Mouse (Mus musculus) forebrain, embryonic 16.5 days (tissue): ENCODE data around the gene Zfp53. TPM values are rescaled to one million over a fixed set of nuclear protein-coding genes. Genes with fewer than 3 reads are reported as not detected.

Source experiments
- ATAC-seq: fragments of 200-750 bp; cut with Nextera tagmentation; 2 replicates; pipeline ENCODE4 v1.8.0; 2017; ENCODE audit warnings: mild to moderate bottlenecking, moderate library complexity
- H3K27ac ChIP-seq: fragments of 300-500 bp; sonication (generic); 2 replicates; pipeline ENCODE4 v1.5.1; 2014; ENCODE audit warnings: low read length, control low read depth
- H3K27me3 ChIP-seq: fragments of 300-500 bp; sonication (generic); replicated peaks from 2 replicates; pipeline ENCODE4 v1.6.1; 2014; ENCODE audit warnings: low read length; ENCODE audit not compliant: control insufficient read depth, insufficient read depth
- H3K36me3 ChIP-seq: fragments of 300-500 bp; sonication (generic); 2 replicates; pipeline ENCODE4 v1.6.1; 2014; ENCODE audit not compliant: control insufficient read depth, insufficient read depth
- H3K4me1 ChIP-seq: fragments of 300-500 bp; sonication (generic); replicated peaks from 2 replicates; pipeline ENCODE4 v1.6.1; 2014; ENCODE audit warnings: low read length; ENCODE audit not compliant: control insufficient read depth, insufficient read depth
- H3K4me2 ChIP-seq: fragments of 300-500 bp; sonication (generic); 2 replicates; pipeline ENCODE4 v1.6.1; 2014; ENCODE audit warnings: mild to moderate bottlenecking, low read length, control low read depth
- H3K4me3 ChIP-seq: fragments of 300-500 bp; sonication (generic); replicated peaks from 2 replicates; pipeline ENCODE4 v1.5.1; 2014; ENCODE audit warnings: mild to moderate bottlenecking, low read length, control low read depth
- H3K9ac ChIP-seq: fragments of 300-500 bp; sonication (generic); replicated peaks from 2 replicates; pipeline ENCODE4 v1.6.1; 2014; ENCODE audit warnings: low read depth, low read length, control low read depth
- H3K9me3 ChIP-seq: fragments of 300-500 bp; sonication (generic); 2 replicates; pipeline ENCODE4 v1.6.1; 2016; ENCODE audit warnings: low read length; ENCODE audit not compliant: control insufficient read depth
- WGBS: fragments of 180-500 bp; shearing (Covaris S2); extraction: QIAGEN DNeasy Blood & Tissue Kit; methylation state at CpG from one replicate; pipeline ENCODE4 v1.1.7; 2014; 5-methylcytosine and 5-hydroxymethylcytosine counted together
- polyA plus RNA-seq: library from polyadenylated mRNA; unstranded; fragments of >200 nt; fragmentation: Nextera tagmentation; extraction: Ambion mirVana; gene quantifications from 2 replicates; pipeline ENCODE4 v1.2.1, GENCODE M21; 2015

The Zfp53 gene
- polyA plus RNA-seq, 1 experiment from 2014 or later = 12.4 TPM

DNA sequence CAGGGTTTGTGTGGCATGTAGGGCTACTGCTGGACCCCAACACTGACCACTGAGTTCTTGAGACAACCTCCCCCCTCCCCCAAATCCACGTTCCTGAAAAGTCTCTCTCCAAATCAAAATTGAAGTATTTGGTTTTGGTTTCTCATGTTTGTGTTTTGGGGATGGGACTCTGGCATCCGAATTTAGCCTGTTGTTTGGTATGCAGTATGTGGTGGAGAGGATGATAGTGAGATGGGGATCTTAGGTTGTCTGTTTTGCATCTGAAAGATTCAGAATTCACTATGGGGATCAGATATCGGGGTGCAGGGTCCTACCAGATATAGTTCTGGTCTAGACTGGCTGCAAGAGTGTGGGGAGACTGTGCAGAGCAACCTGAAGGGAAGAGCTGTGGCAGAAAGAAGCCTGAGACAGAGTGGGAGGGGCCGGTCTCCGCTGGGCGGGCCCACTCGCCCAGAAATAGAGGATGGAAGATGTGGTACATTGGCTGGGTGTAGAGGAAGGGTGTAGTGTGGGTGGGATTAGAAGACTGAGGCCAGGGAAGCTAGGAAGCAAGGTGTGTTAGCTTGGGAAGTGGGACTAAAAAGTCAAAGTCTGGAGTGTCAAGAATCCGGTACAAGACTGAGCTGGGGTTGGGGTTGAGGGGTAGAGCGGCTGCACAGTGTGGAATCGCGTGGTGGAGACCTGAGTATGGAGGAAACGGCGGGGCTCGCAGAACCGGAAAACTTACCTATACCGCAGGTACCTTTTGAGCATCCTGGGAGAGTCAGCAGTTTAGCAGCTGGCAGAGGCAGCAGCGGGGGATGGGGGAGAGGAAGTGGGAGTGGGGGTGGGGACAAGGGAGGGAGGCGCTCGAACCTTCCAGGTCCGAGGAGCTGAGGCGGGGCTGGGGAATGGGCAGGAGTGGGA lies 46.6 kb downstream of the Zfp53 start, which contains the start of gene Zfp52:
Gene Zfp52 (plus strand): TSS at position 444 of the 906 bp plus-strand sequence.
- no peaks in the 10 kb centered on the region for H3K36me3 ChIP-seq
- H3K4me1 ChIP-seq = peaks cover 23% of the 10 kb centered on the region
- no peak within 1 kb of the TSS for H3K27ac ChIP-seq
- peak within 1 kb of the TSS; percentile 50 for H3K4me3 ChIP-seq
- H3K9ac ChIP-seq = peak within 1 kb of the TSS; percentile 61
- H3K27me3 ChIP-seq = no peaks in the 10 kb centered on the region
- H3K9me3 ChIP-seq = no peaks in the 10 kb centered on the region
- peak within 1 kb of the TSS; percentile 81 for H3K4me2 ChIP-seq
- ATAC-seq = peak; percentile 48
- WGBS = 3% methylated on average over 21 of the region's 21 CpGs

DNA sequence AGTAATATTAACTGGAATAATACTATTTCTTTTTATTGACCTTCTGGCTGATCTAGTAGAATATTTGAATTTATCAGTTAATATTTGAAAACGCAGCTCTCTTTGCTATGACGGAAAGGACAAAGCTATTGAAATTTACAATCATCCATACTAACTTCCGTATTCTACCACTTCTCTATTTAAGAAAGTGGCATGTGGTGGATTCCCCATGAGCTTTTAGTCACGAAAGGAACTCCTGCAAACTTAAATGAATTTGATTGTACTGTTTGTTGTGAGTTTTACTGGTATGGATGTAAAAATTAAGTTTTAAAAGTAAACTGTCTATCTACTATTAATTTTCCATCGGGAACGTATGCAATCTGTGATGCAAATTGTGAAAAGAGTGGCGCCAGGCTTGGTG lies 47.3 kb downstream of the Zfp53 start:
- H3K27me3 ChIP-seq = no peaks in the 10 kb centered on the region
- peak overlapping the region; percentile 50 for H3K4me3 ChIP-seq
- H3K9ac ChIP-seq = peak overlapping the region; percentile 61
- H3K36me3 ChIP-seq = no peaks in the 10 kb centered on the region
- WGBS = 39% methylated on average over 7 of the region's 7 CpGs
- peak overlapping the region; percentile 81 for H3K4me2 ChIP-seq
- H3K27ac ChIP-seq = no peak overlapping the region
- H3K4me1 ChIP-seq = peaks cover 21% of the 10 kb centered on the region
- ATAC-seq = no peak
- no peaks in the 10 kb centered on the region for H3K9me3 ChIP-seq

- H3K27me3 ChIP-seq = no peaks in the 10 kb centered on the region
- no peak overlapping the region for H3K4me3 ChIP-seq
- no peaks in the 10 kb centered on the region for H3K9me3 ChIP-seq
- 93% methylated on average over 2 of the region's 2 CpGs for WGBS
- no peak for ATAC-seq
- H3K9ac ChIP-seq = no peak overlapping the region
- no peaks in the 10 kb centered on the region for H3K36me3 ChIP-seq
- peaks cover 15% of the 10 kb centered on the region for H3K4me1 ChIP-seq
- no peak overlapping the region for H3K27ac ChIP-seq
- no peak overlapping the region for H3K4me2 ChIP-seq
Measured at GRCm38 (mm10) chr17:21536676-21537075, 47.9 kb downstream of the Zfp53 start.

- Histone ChIP-seq H3K4me1 (no peaks in the 10 kb centered on the region), H3K27me3 (no peaks in the 10 kb centered on the region), H3K36me3 (no peaks in the 10 kb centered on the region), H3K9ac (no peak overlapping the region), H3K4me2 (no peak overlapping the region), H3K9me3 (no peaks in the 10 kb centered on the region), H3K27ac (no peak overlapping the region), H3K4me3 (no peak overlapping the region)
- ATAC-seq = no peak
- WGBS = 81% methylated on average over 2 of the region's 2 CpGs
Measured at GRCm38 (mm10) chr17:21557831-21558230, 69.0 kb downstream of the Zfp53 start.

Other genes starting within 250 kb of the Zfp53 start
- gene Vmn1r235, start 232.6 kb upstream of the Zfp53 start, polyA plus RNA-seq = not detected in 2 replicates
- gene Vmn1r236, start 206.1 kb upstream of the Zfp53 start, polyA plus RNA-seq = not detected in 2 replicates
- not detected in 2 replicates for gene Vmn1r237, start 177.1 kb upstream of the Zfp53 start, polyA plus RNA-seq
- 4.9 and 5.9 TPM in 2 replicates for gene Zfp677, start 105.2 kb upstream of the Zfp53 start, polyA plus RNA-seq
- 4.1 and 5.7 TPM in 2 replicates for gene Zfp54, start 65.8 kb upstream of the Zfp53 start, polyA plus RNA-seq
- 13.0 and 16.0 TPM in 2 replicates for gene Zfp51, start 38.6 kb upstream of the Zfp53 start, polyA plus RNA-seq
- 3.1 and 3.2 TPM in 2 replicates for gene Zfp52, start 46.5 kb downstream of the Zfp53 start, polyA plus RNA-seq
- 20.9 and 24.0 TPM in 2 replicates for gene Zfp948, start 78.0 kb downstream of the Zfp53 start, polyA plus RNA-seq
- 13.4 and 14.1 TPM in 2 replicates for gene Zfp983, start 161.6 kb downstream of the Zfp53 start, polyA plus RNA-seq
- gene Gm10226, start 202.9 kb downstream of the Zfp53 start, polyA plus RNA-seq = 17.1 and 23.5 TPM in 2 replicates
- gene Zfp760, start 218.7 kb downstream of the Zfp53 start, polyA plus RNA-seq = 19.4 and 21.5 TPM in 2 replicates
- gene Zfp229, start 241.8 kb downstream of the Zfp53 start, polyA plus RNA-seq = 10.5 and 11.1 TPM in 2 replicates